Mouse (Mus musculus): ENCODE results near the gene Tmem219. TPM values are rescaled to one million over a fixed set of nuclear protein-coding genes. Genes with fewer than 3 reads are reported as not detected.
"Not testable (repeated sequence)": the region's sequence is repeated elsewhere in the genome, so short reads cannot be mapped to it uniquely, and the experiment has no call there.

Gene Tmem219
- polyA plus RNA-seq, 1 experiment: 83.6 TPM

GRCm38 (mm10) chr7:126928384-126929037 lies 5.8 kb upstream of the Tmem219 start, which contains the start of gene Kctd13:
TSS of gene Kctd13 (plus strand) at chr7:126928879.
- peak; percentile 60; the same call in 1 of the 2 replicates for TF ChIP-seq POLR2A (IDR thresholded peaks at IDR 0.05; ENCODE audit: borderline replicate concordance, extremely low read depth, low read depth, low read length)
- TF ChIP-seq CTCF (IDR thresholded peaks at IDR 0.05; ENCODE audit: insufficient read depth, low read length): no peak
- WGBS: 2% methylated on average over 56 of the region's 56 CpGs
- peaks cover 2% of the 10 kb centered on the region; the same call in 1 of the 2 replicates for H3K4me1 ChIP-seq (ENCODE audit: control insufficient read depth, insufficient read depth, low read length)
- peak within 1 kb of the TSS; percentile 89 for H3K4me3 ChIP-seq (replicated peaks; ENCODE audit: extremely low read depth, low read depth, low read length)
- peak; percentile 92 for DNase-seq

DNA sequence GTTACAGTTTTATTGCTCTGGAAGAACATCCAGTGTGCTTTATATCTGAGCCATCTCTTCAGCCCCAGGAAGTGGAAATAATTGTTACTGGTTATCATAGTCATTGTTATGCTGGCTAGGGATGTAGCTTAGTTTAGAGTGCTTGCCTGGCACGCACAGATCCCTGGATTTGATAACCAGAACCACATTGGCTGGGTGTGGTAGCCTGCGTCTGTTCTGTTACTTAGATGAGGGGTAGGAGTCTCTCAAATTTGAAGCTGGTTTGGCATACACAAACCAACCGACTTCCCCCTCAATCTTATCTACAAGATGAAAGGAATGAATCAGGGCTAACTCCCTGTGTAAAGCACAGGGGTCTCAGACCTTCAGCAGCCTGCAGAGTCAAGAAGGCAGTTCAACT lies 3.6 kb upstream of the Tmem219 start:
- TF ChIP-seq POLR2A (IDR thresholded peaks at IDR 0.05; ENCODE audit: borderline replicate concordance, extremely low read depth, low read depth, low read length) (no peak), CTCF (IDR thresholded peaks at IDR 0.05; ENCODE audit: insufficient read depth, low read length) (no peak)
- DNase-seq: no peak
- WGBS: 23% methylated on average over 3 of the region's 3 CpGs

GRCm38 (mm10) chr7:126923999-126924398 lies 1.3 kb upstream of the Tmem219 start:
- no peak for TF ChIP-seq POLR2A (IDR thresholded peaks at IDR 0.05; ENCODE audit: borderline replicate concordance, extremely low read depth, low read depth, low read length)
- no peak for TF ChIP-seq CTCF (IDR thresholded peaks at IDR 0.05; ENCODE audit: insufficient read depth, low read length)
- Histone ChIP-seq H3K4me3 (replicated peaks; ENCODE audit: extremely low read depth, low read depth, low read length) (no peak overlapping the region), H3K4me1 (ENCODE audit: control insufficient read depth, insufficient read depth, low read length) (no peaks in the 10 kb centered on the region; the same call in 1 of the 2 replicates)
- 49% methylated on average over 5 of the region's 5 CpGs for WGBS
- no peak for DNase-seq

More for the DNA sequence above, 3.6 kb upstream of the Tmem219 start:
- H3K4me3 ChIP-seq (replicated peaks; ENCODE audit: extremely low read depth, low read depth, low read length): no peak overlapping the region
- peaks cover 2% of the 10 kb centered on the region; the same call in 1 of the 2 replicates for H3K4me1 ChIP-seq (ENCODE audit: control insufficient read depth, insufficient read depth, low read length)

DNA sequence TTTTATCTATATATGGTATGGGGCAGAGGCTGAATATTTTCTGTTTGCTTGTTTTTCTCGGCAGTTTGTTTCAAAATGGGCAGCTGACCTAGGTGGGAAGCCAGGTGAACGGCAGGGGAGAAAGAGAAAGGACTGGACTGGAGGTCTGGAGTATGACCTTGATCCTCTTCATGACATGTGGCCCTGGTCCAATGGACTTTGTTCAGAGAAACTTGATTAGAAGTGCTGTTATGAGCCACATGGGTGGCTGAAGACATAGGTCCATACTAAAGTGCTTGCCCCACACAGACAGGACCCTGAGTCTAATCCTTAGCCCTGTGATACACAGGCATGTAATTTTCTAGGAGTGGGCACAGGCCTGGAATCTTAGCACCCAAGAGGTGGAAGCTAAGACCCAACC lies 1.2 kb downstream of the Tmem219 start:
- no peak for TF ChIP-seq CTCF (IDR thresholded peaks at IDR 0.05; ENCODE audit: insufficient read depth, low read length)
- no peak for TF ChIP-seq POLR2A (IDR thresholded peaks at IDR 0.05; ENCODE audit: borderline replicate concordance, extremely low read depth, low read depth, low read length)
- Histone ChIP-seq H3K4me3 (replicated peaks; ENCODE audit: extremely low read depth, low read depth, low read length) (no peak overlapping the region), H3K4me1 (ENCODE audit: control insufficient read depth, insufficient read depth, low read length) (no peaks in the 10 kb centered on the region; the same call in 1 of the 2 replicates)
- WGBS: 63% methylated on average over 2 of the region's 2 CpGs
- no peak for DNase-seq

DNA sequence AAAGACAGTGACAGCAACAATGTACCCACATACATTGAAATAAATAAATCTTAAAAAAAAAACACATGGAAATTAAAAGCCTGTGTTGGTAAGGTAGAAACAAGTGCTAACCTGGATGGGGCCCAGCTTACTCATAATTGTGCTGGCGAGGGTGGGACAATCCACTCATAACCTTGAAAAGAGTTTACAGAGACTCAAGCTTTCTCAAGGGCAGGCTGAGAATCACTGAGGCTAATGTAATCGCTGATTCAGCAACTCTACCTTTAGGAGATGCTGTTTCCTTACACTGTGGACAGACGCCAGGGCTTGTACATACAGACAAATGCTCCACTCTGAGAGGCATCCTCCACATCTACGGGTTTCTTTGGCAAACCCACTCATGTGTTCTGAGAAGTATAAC lies 2.7 kb downstream of the Tmem219 start:
- no peak for TF ChIP-seq POLR2A (IDR thresholded peaks at IDR 0.05; ENCODE audit: borderline replicate concordance, extremely low read depth, low read depth, low read length)
- no peak for TF ChIP-seq CTCF (IDR thresholded peaks at IDR 0.05; ENCODE audit: insufficient read depth, low read length)
- Histone ChIP-seq H3K4me3 (replicated peaks; ENCODE audit: extremely low read depth, low read depth, low read length) (no peak overlapping the region), H3K4me1 (ENCODE audit: control insufficient read depth, insufficient read depth, low read length) (no peaks in the 10 kb centered on the region; the same call in 1 of the 2 replicates)
- 66% methylated on average over 4 of the region's 4 CpGs for WGBS
- no peak for DNase-seq

DNA sequence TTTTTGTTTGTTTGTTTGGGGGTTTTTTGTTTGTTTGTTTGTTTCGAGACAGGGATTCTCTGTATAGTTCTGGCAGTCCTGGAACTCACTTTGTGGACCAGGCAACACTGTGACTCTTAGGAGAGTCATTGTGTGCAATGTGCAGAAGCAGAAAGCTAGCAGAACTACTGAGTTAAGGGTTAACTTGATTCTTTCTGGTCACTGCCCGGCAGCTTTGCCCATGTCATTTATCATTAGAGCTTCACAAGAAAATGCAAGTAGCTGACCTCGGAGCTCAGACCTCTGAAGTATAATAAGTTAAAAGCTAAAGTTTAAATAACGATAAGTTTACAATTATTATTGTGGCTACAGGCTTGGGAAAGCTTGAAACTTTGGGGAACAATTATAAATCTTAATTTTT lies 4.4 kb downstream of the Tmem219 start:
- H3K4me3 ChIP-seq (replicated peaks; ENCODE audit: extremely low read depth, low read depth, low read length); DNase-seq; H3K4me1 ChIP-seq (ENCODE audit: control insufficient read depth, insufficient read depth, low read length): not testable (repeated sequence)
- WGBS: 36% methylated on average over 4 of the region's 4 CpGs

DNA sequence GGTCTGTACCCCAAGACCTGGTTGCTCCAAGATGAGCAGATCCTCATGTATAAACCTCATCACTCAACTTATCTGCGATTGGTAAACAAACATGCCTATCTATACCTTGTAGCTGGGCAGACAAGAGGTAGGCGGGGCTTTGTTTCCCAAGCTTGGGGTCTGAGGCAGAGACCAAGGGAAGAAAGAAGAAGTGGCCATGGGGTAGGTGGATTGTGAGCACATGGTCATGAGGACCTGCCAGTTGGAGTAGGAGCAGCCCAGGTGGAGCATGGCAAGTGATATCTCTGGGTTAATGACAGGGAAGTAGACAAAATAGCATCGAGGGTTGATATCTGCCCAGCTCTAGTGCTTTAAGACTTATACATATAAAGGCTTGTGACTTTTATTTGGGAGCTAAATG lies 7.9 kb downstream of the Tmem219 start:
- no peak overlapping the region for H3K4me3 ChIP-seq (replicated peaks; ENCODE audit: extremely low read depth, low read depth, low read length)
- no peak for TF ChIP-seq POLR2A (IDR thresholded peaks at IDR 0.05; ENCODE audit: borderline replicate concordance, extremely low read depth, low read depth, low read length)
- no peak for TF ChIP-seq CTCF (IDR thresholded peaks at IDR 0.05; ENCODE audit: insufficient read depth, low read length)
- no peak for DNase-seq
- 70% methylated on average over 3 of the region's 3 CpGs for WGBS
- H3K4me1 ChIP-seq (ENCODE audit: control insufficient read depth, insufficient read depth, low read length): no peaks in the 10 kb centered on the region

GRCm38 (mm10) chr7:126905590-126905989 lies 17.1 kb downstream of the Tmem219 start:
- Histone ChIP-seq H3K4me3 (replicated peaks; ENCODE audit: extremely low read depth, low read depth, low read length) (no peak overlapping the region), H3K4me1 (ENCODE audit: control insufficient read depth, insufficient read depth, low read length) (no peaks in the 10 kb centered on the region)
- no peak for DNase-seq
- 44% methylated on average over 3 of the region's 3 CpGs for WGBS
- TF ChIP-seq CTCF (IDR thresholded peaks at IDR 0.05; ENCODE audit: insufficient read depth, low read length) (no peak), POLR2A (IDR thresholded peaks at IDR 0.05; ENCODE audit: borderline replicate concordance, extremely low read depth, low read depth, low read length) (no peak)

DNA sequence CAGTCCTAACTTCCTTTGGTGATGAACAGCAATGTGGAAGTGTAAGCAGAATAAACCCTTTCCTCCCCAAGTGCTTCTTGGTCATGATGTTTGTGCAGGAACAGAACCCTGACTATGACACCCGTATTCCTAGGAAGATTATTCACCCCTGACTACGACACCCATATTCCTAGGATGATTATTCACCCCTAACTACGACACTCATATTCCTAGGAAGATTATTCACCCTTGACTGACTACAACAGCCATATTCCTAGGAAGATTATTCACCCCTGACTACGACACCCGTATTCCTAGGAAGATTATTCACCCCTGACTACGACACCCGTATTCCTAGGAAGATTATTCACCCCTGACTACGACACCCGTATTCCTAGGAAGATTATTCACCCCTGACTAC lies 22.9 kb downstream of the Tmem219 start:
- peaks cover 11% of the 10 kb centered on the region for H3K4me1 ChIP-seq (ENCODE audit: control insufficient read depth, insufficient read depth, low read length)
- 95% methylated on average over 7 of the region's 9 CpGs for WGBS
- H3K4me3 ChIP-seq (replicated peaks; ENCODE audit: extremely low read depth, low read depth, low read length); DNase-seq: not testable (repeated sequence)

- Histone ChIP-seq H3K4me3 (replicated peaks; ENCODE audit: extremely low read depth, low read depth, low read length) (peak overlapping the region; percentile 80), H3K4me1 (ENCODE audit: control insufficient read depth, insufficient read depth, low read length) (peaks cover 11% of the 10 kb centered on the region)
- DNase-seq: peak; percentile 98
- WGBS: 11% methylated on average over 37 of the region's 37 CpGs
- TF ChIP-seq CTCF (IDR thresholded peaks at IDR 0.05; ENCODE audit: insufficient read depth, low read length): no peak
- TF ChIP-seq POLR2A (IDR thresholded peaks at IDR 0.05; ENCODE audit: borderline replicate concordance, extremely low read depth, low read depth, low read length): peak; percentile 97
Measured at GRCm38 (mm10) chr7:126898102-126898990, 24.4 kb downstream of the Tmem219 start.
